8 mouse cellular contexts compared by ENCODE assay signal in the genomic region with DNA sequence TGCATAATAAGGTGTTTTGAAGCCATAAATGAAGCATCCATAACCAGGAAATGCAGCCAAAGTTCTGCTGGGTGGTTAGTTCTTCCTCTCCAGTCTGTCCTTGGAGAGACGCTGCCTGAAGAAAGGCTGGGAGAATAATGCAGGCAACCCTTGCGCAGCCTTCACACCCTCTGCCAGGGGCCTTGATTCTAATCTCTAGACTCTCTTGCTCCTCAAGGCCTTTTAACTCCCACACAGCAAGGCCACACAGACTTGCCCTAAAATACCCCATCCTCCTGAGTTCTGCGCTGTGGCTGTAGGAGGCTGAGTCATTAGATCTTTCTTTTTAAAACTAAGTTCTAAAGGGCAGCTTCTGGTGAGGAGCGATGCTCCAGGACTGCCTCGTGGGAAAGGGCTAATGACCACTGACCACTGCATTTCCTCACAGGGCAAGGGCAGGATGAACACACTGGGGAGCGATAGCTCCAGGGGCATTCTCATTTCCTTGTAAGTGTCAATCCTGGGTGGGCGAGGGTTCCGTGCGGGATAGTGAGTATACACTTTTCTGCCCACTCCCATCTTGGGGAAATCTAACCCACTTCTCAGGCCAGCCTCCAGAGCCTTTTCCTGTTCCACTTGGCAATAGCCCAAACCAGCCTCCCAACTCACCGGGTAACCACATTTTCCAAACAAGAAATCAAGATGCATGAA. TPM values are rescaled to one million over a fixed set of nuclear protein-coding genes. Genes with fewer than 3 reads are reported as not detected.
DNase-seq lines count a peak whose midpoint lies in the region; ATAC-seq and TF ChIP-seq lines count a peak whose summit lies in the region.

No protein-coding gene starts in this region.

- H3K9ac ChIP-seq in lung, postnatal 0 days (replicated peaks; ENCODE audit: low read depth), result no peak overlapping the region

- no peak for TF ChIP-seq CTCF in lung, postnatal 0 days (IDR thresholded peaks at IDR 0.05)

- no peaks in the 10 kb centered on the region for H3K9me3 ChIP-seq in lung, postnatal 0 days (ENCODE audit: low read length)

- peak; percentile 83 for DNase-seq in ovary, adult 18-20 months (ENCODE audit: low spot score)
- DNase-seq in ovary, postnatal 10 days (ENCODE audit: low spot score), result no peak
- peak; percentile 44 for DNase-seq in cerebellum, adult 9-11 months
- DNase-seq in kidney, adult 18-20 months, result peak; percentile 38
- peak; percentile 28 for DNase-seq in lung, postnatal 0 days (ENCODE audit: low spot score)
- no peak for DNase-seq in embryo, embryonic 10 days (ENCODE audit: low spot score)
- DNase-seq in spleen, postnatal 4 days (ENCODE audit: low spot score in 2 of 2), result no peak
- no peak for DNase-seq in layer of hippocampus, postnatal 14 days (ENCODE audit: low spot score in 2 of 2)

- H3K27ac ChIP-seq in lung, postnatal 0 days (ENCODE audit: low read length), result peak overlapping the region; percentile 95

- no peak overlapping the region for H3K4me3 ChIP-seq in lung, postnatal 0 days (ENCODE audit: low read depth, low read length)

- ATAC-seq in lung, postnatal 0 days, result no peak

- H3K27me3 ChIP-seq in lung, postnatal 0 days (replicated peaks; ENCODE audit: insufficient read depth, low read length), result no peaks in the 10 kb centered on the region

- 45% methylated on average over 10 of the region's 10 CpGs for WGBS in lung, postnatal 0 days

- H3K4me1 ChIP-seq in lung, postnatal 0 days (ENCODE audit: insufficient read depth, low read depth, low read length), result peaks cover 16% of the 10 kb centered on the region; the same call in 1 of the 2 replicates

- no peak for TF ChIP-seq EP300 in lung, postnatal 0 days (IDR thresholded peaks at IDR 0.05)

- H3K36me3 ChIP-seq in lung, postnatal 0 days (ENCODE audit: insufficient read depth, low read length), result no peaks in the 10 kb centered on the region

- no peak overlapping the region for H3K4me2 ChIP-seq in lung, postnatal 0 days (replicated peaks; ENCODE audit: low read depth, low read length)

RNA-seq across cellular contexts. Expression of gene Ptp4a2, which starts 7.6 kb away (rescaled TPM):
- 318 and 349 TPM in 2 replicates for polyA plus RNA-seq in lung, postnatal 0 days (2015; fragmentation: Nextera tagmentation; extraction: Ambion mirVana)
- 100 to 1,000 TPM; 123 to 132 TPM for total RNA-seq in layer of hippocampus, postnatal 14 days (2021)

Comparison
In these comparisons a context has a peak if more than half of its experiments do, and no peak if none do; other contexts are left out.
1. DNase-seq: peak in ovary, adult 18-20 months (single experiment), cerebellum, adult 9-11 months (single experiment), kidney, adult 18-20 months (single experiment) and lung, postnatal 0 days (single experiment); none in ovary, postnatal 10 days (single experiment), embryo, embryonic 10 days (single experiment), spleen, postnatal 4 days (0 of 2) and layer of hippocampus, postnatal 14 days (0 of 2).